Mouse (Mus musculus) forebrain, postnatal 0 days (tissue): Measurements from ENCODE around the gene Adgrv1. TPM values are rescaled to one million over a fixed set of nuclear protein-coding genes. Genes with fewer than 3 reads are reported as not detected.

Experiments
- ATAC-seq: fragments of 200-750 bp; cut with Nextera tagmentation; 2 replicates; pipeline ENCODE4 v1.8.0; 2017; ENCODE audit warnings: mild to moderate bottlenecking, moderate library complexity
- DNase-seq: peaks from one replicate; pipeline ENCODE4 v3.0.0-alpha.2; 2015
- H3K27ac ChIP-seq: fragments of 300-500 bp; sonication (generic); 2 replicates; pipeline ENCODE4 v1.5.1; 2014; ENCODE audit warnings: low read depth, mild to moderate bottlenecking, antibody characterized with exemption, low read length, moderate library complexity, mixed read lengths
- H3K27me3 ChIP-seq: fragments of 300-500 bp; sonication (generic); 2 replicates; pipeline ENCODE4 v1.6.1; 2014; ENCODE audit warnings: mild to moderate bottlenecking, low read length, mixed read lengths; ENCODE audit not compliant: insufficient read depth
- H3K36me3 ChIP-seq: fragments of 300-500 bp; sonication (generic); 2 replicates; pipeline ENCODE4 v1.6.1; 2014; ENCODE audit warnings: mild to moderate bottlenecking, moderate library complexity; ENCODE audit not compliant: insufficient read depth
- H3K4me1 ChIP-seq: fragments of 300-500 bp; sonication (generic); 2 replicates; pipeline ENCODE4 v1.6.1; 2014; ENCODE audit warnings: antibody characterized with exemption; ENCODE audit not compliant: insufficient read depth
- H3K4me2 ChIP-seq: fragments of 300-500 bp; sonication (generic); 2 replicates; pipeline ENCODE4 v1.6.1; 2014; ENCODE audit warnings: low read depth, mild to moderate bottlenecking, moderate library complexity
- H3K4me3 ChIP-seq: fragments of 300-500 bp; sonication (generic); 2 replicates; pipeline ENCODE4 v1.5.1; 2014; ENCODE audit warnings: low read depth, low read length, mixed read lengths
- H3K9ac ChIP-seq: fragments of 300-500 bp; sonication (generic); 2 replicates; pipeline ENCODE4 v1.6.1; 2014; ENCODE audit warnings: mild to moderate bottlenecking
- H3K9me3 ChIP-seq: fragments of 300-500 bp; sonication (generic); 2 replicates; pipeline ENCODE4 v1.6.1; 2016; ENCODE audit warnings: low read length
- CTCF ChIP-seq: sonication (generic); IDR thresholded peaks from 2 replicates; pipeline ENCODE4 v1.5.1; 2016; ENCODE audit warnings: antibody characterized with exemption, control low read depth, low read depth
- WGBS: fragments of 180-500 bp; shearing (Covaris S2); extraction: QIAGEN DNeasy Blood & Tissue Kit; methylation state at CpG from one replicate; pipeline ENCODE4 v1.1.7; 2014; 5-methylcytosine and 5-hydroxymethylcytosine counted together
- polyA plus RNA-seq: library from polyadenylated mRNA; unstranded; fragments of >200 nt; fragmentation: Nextera tagmentation; extraction: Ambion mirVana; gene quantifications from 2 replicates; pipeline ENCODE4 v1.2.1, GENCODE M21; 2015
- total RNA-seq: library from RNA; depleted of rRNA; stranded (reverse); fragments of >200 nt; gene quantifications from 2 replicates; pipeline ENCODE4 v1.2.3, GENCODE M21; 2014

Adgrv1 gene
- total and polyA plus RNA-seq, 2 experiments from 2014 or later: 6.1 to 13.5 TPM

GRCm38 (mm10) chr13:81335241-81335640 is 297.7 kb downstream of the Adgrv1 start:
- Histone ChIP-seq H3K27ac (no peak overlapping the region), H3K4me3 (no peak overlapping the region), H3K9ac (no peak overlapping the region), H3K9me3 (no peaks in the 10 kb centered on the region), H3K4me2 (no peak overlapping the region), H3K27me3 (no peaks in the 10 kb centered on the region), H3K36me3 (no peaks in the 10 kb centered on the region), H3K4me1 (no peaks in the 10 kb centered on the region)
- 67% methylated on average over 1 of the region's 1 CpGs for WGBS
- no peak for ATAC-seq
- TF ChIP-seq CTCF: no peak
- no peak for DNase-seq

- WGBS: 57% methylated on average over 3 of the region's 3 CpGs
Observed at GRCm38 (mm10) chr13:81332018-81332417, 300.9 kb downstream of the Adgrv1 start.

GRCm38 (mm10) chr13:81329762-81330161 is 303.2 kb downstream of the Adgrv1 start:
- H3K4me2 ChIP-seq: no peak overlapping the region
- 88% methylated on average over 5 of the region's 5 CpGs for WGBS
- TF ChIP-seq CTCF: no peak
- H3K27ac ChIP-seq: no peak overlapping the region
- H3K36me3 ChIP-seq: no peaks in the 10 kb centered on the region
- H3K9me3 ChIP-seq: no peaks in the 10 kb centered on the region
- no peak overlapping the region for H3K4me3 ChIP-seq
- DNase-seq: no peak
- ATAC-seq: no peak
- no peak overlapping the region for H3K9ac ChIP-seq
- H3K4me1 ChIP-seq: no peaks in the 10 kb centered on the region
- H3K27me3 ChIP-seq: no peaks in the 10 kb centered on the region

More at GRCm38 (mm10) chr13:81332018-81332417, 300.9 kb downstream of the Adgrv1 start:
- ATAC-seq (no peak), DNase-seq (no peak)
- Histone ChIP-seq H3K4me3 (no peak overlapping the region), H3K4me1 (no peaks in the 10 kb centered on the region), H3K27ac (no peak overlapping the region), H3K36me3 (no peaks in the 10 kb centered on the region), H3K9me3 (no peaks in the 10 kb centered on the region), H3K4me2 (no peak overlapping the region), H3K9ac (no peak overlapping the region), H3K27me3 (no peaks in the 10 kb centered on the region)
- TF ChIP-seq CTCF: no peak

- TF ChIP-seq CTCF: no peak
- no peaks in the 10 kb centered on the region for H3K9me3 ChIP-seq
- H3K27ac ChIP-seq: no peak overlapping the region
- H3K4me3 ChIP-seq: no peak overlapping the region
- H3K27me3 ChIP-seq: no peaks in the 10 kb centered on the region
- ATAC-seq (no peak), DNase-seq (no peak)
- H3K4me2 ChIP-seq: no peak overlapping the region
- no peaks in the 10 kb centered on the region for H3K4me1 ChIP-seq
- 93% methylated on average over 1 of the region's 1 CpGs for WGBS
- H3K36me3 ChIP-seq: no peaks in the 10 kb centered on the region
- no peak overlapping the region for H3K9ac ChIP-seq
Observed at GRCm38 (mm10) chr13:81328181-81328580, 304.8 kb downstream of the Adgrv1 start.

GRCm38 (mm10) chr13:81325606-81326215 is 307.2 kb downstream of the Adgrv1 start:
- H3K27me3 ChIP-seq: no peaks in the 10 kb centered on the region
- H3K4me2 ChIP-seq: no peak overlapping the region
- WGBS: 94% methylated on average over 2 of the region's 2 CpGs
- no peak overlapping the region for H3K9ac ChIP-seq
- H3K9me3 ChIP-seq: no peaks in the 10 kb centered on the region
- no peak overlapping the region for H3K4me3 ChIP-seq
- H3K4me1 ChIP-seq: no peaks in the 10 kb centered on the region
- no peaks in the 10 kb centered on the region for H3K36me3 ChIP-seq
- ATAC-seq (no peak), DNase-seq (no peak)
- H3K27ac ChIP-seq: no peak overlapping the region
- TF ChIP-seq CTCF: no peak

- DNase-seq (no peak), ATAC-seq (no peak)
Observed at GRCm38 (mm10) chr13:81323546-81324316, 309.2 kb downstream of the Adgrv1 start.

GRCm38 (mm10) chr13:81316581-81316980 is 316.4 kb downstream of the Adgrv1 start:
- TF ChIP-seq CTCF: no peak

More at GRCm38 (mm10) chr13:81323546-81324316, 309.2 kb downstream of the Adgrv1 start:
- no peaks in the 10 kb centered on the region for H3K36me3 ChIP-seq
- H3K4me3 ChIP-seq: no peak overlapping the region
- no peak overlapping the region for H3K4me2 ChIP-seq
- no peaks in the 10 kb centered on the region for H3K27me3 ChIP-seq
- H3K9ac ChIP-seq: no peak overlapping the region
- 96% methylated on average over 3 of the region's 3 CpGs for WGBS
- no peak overlapping the region for H3K27ac ChIP-seq
- no peaks in the 10 kb centered on the region for H3K9me3 ChIP-seq
- no peak for TF ChIP-seq CTCF
- no peaks in the 10 kb centered on the region for H3K4me1 ChIP-seq

More at GRCm38 (mm10) chr13:81316581-81316980, 316.4 kb downstream of the Adgrv1 start:
- no peak for DNase-seq
- ATAC-seq: no peak
- no peak overlapping the region for H3K4me2 ChIP-seq
- 74% methylated on average over 4 of the region's 4 CpGs for WGBS
- H3K36me3 ChIP-seq: no peaks in the 10 kb centered on the region
- no peaks in the 10 kb centered on the region for H3K4me1 ChIP-seq
- H3K27ac ChIP-seq: no peak overlapping the region
- H3K27me3 ChIP-seq: no peaks in the 10 kb centered on the region
- H3K9me3 ChIP-seq: no peaks in the 10 kb centered on the region
- no peak overlapping the region for H3K9ac ChIP-seq
- H3K4me3 ChIP-seq: no peak overlapping the region
